8 mouse cellular contexts compared by ENCODE assay signal in the genomic region with DNA sequence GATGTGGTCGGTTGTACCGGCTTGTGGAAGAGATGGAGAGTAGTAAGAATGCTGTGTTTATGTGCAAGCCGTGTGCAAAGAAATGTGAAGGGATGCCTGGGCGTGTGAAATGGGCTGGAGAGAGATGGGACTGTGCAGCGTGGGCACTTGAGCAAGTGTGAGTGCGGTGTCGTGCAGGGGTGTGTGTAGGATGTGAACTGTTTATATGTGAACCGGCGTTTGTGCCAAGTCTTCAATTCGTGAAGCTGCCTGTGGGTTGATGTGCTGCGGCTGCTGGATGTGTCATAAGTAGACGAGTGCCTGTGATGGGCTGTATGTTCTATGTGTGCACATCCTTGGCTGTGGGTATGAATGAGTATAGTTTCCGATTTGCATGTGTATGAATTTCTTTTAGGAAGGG.
DNase-seq lines count a peak whose midpoint lies in the region; ATAC-seq and TF ChIP-seq lines count a peak whose summit lies in the region.

No protein-coding gene starts in this region.

- no peak for DNase-seq in liver, postnatal 0 days
- no peak for DNase-seq in forebrain, embryonic 14.5 days (ENCODE audit: low spot score)
- DNase-seq in left cerebral cortex, adult 2 months (ENCODE audit: extremely low spot score in 1 of 2, low spot score in 2 of 2): peak; percentile 71 to 80
- DNase-seq in right cerebral cortex, adult 2 months (ENCODE audit: low spot score in 2 of 2): peak; percentile 85 to 88
- DNase-seq in cerebellum, postnatal 36 days: no peak
- DNase-seq in spleen, postnatal 10 days (ENCODE audit: low spot score in 2 of 2): no peak

- no peak for TF ChIP-seq CTCF in liver, postnatal 0 days (IDR thresholded peaks at IDR 0.05; ENCODE audit: low read depth)
- no peak for TF ChIP-seq CTCF in left cerebral cortex, adult 2 months (IDR thresholded peaks at IDR 0.05)

- no peaks in the 10 kb centered on the region for H3K9me3 ChIP-seq in liver, embryonic 12.5 days (replicated peaks)
- H3K9me3 ChIP-seq in liver, postnatal 0 days (ENCODE audit: low read length): no peaks in the 10 kb centered on the region
- H3K9me3 ChIP-seq in forebrain, embryonic 14.5 days (replicated peaks; ENCODE audit: control insufficient read depth, low read length): no peaks in the 10 kb centered on the region

- no peak for TF ChIP-seq EP300 in liver, postnatal 0 days (IDR thresholded peaks at IDR 0.05; ENCODE audit: low read depth)

- no peaks in the 10 kb centered on the region for H3K36me3 ChIP-seq in liver, embryonic 12.5 days
- H3K36me3 ChIP-seq in liver, postnatal 0 days (replicated peaks; ENCODE audit: insufficient read depth, low read length): no peaks in the 10 kb centered on the region
- no peaks in the 10 kb centered on the region for H3K36me3 ChIP-seq in forebrain, embryonic 14.5 days (ENCODE audit: control insufficient read depth, insufficient read depth, low read length)

- no peak overlapping the region for H3K9ac ChIP-seq in liver, embryonic 12.5 days
- H3K9ac ChIP-seq in liver, postnatal 0 days (replicated peaks): no peak overlapping the region
- peak overlapping the region; percentile 68 for H3K9ac ChIP-seq in forebrain, embryonic 14.5 days (ENCODE audit: low read length)

- H3K27me3 ChIP-seq in liver, embryonic 12.5 days (replicated peaks): peaks cover 65% of the 10 kb centered on the region
- H3K27me3 ChIP-seq in liver, postnatal 0 days (ENCODE audit: insufficient read depth, low read length): peaks cover 55% of the 10 kb centered on the region
- H3K27me3 ChIP-seq in forebrain, embryonic 14.5 days (replicated peaks; ENCODE audit: control insufficient read depth, insufficient read depth, low read length): peaks cover 9% of the 10 kb centered on the region

- H3K4me2 ChIP-seq in liver, embryonic 12.5 days: peak overlapping the region; percentile 71
- no peak overlapping the region for H3K4me2 ChIP-seq in liver, postnatal 0 days (ENCODE audit: low read depth, low read length)
- peak overlapping the region; percentile 97 for H3K4me2 ChIP-seq in forebrain, embryonic 14.5 days (ENCODE audit: low read length)

- intact Hi-C loops in left cerebral cortex, adult 2 months (cut with DNase I): loop anchor here (1.0 to 5.0 kb wide), 11 partner anchors 19 to 360 kb away; no protein-coding TSS in a partner anchor

- H3K4me1 ChIP-seq in liver, embryonic 12.5 days: peaks cover 12% of the 10 kb centered on the region; the same call in 1 of the 2 replicates
- no peaks in the 10 kb centered on the region for H3K4me1 ChIP-seq in liver, postnatal 0 days (ENCODE audit: insufficient read depth)
- H3K4me1 ChIP-seq in forebrain, embryonic 14.5 days (ENCODE audit: control insufficient read depth, insufficient read depth, low read length): peaks cover 7% of the 10 kb centered on the region; the same call in 1 of the 2 replicates

- peak overlapping the region; percentile 46 for H3K4me3 ChIP-seq in liver, embryonic 12.5 days
- no peak overlapping the region for H3K4me3 ChIP-seq in liver, postnatal 0 days (ENCODE audit: low read depth, low read length)
- H3K4me3 ChIP-seq in forebrain, embryonic 14.5 days (ENCODE audit: low read depth, low read length): peak overlapping the region; percentile 53
- peak overlapping the region; percentile 67 for H3K4me3 ChIP-seq in left cerebral cortex, adult 2 months

- no peak overlapping the region for H3K27ac ChIP-seq in liver, embryonic 12.5 days
- no peak overlapping the region for H3K27ac ChIP-seq in liver, postnatal 0 days (ENCODE audit: low read depth)
- H3K27ac ChIP-seq in forebrain, embryonic 14.5 days (ENCODE audit: low read depth, low read length): 0 out of 2 replicates have a peak overlapping the region, but pooled peaks have one; percentile 55
- no peak overlapping the region for H3K27ac ChIP-seq in left cerebral cortex, adult 2 months

- WGBS in liver, embryonic 12.5 days (ENCODE audit: insufficient replicate concordance): 21% methylated on average over 13 of the region's 13 CpGs
- 22% methylated on average over 13 of the region's 13 CpGs for WGBS in liver, postnatal 0 days (ENCODE audit: insufficient replicate concordance)
- WGBS in forebrain, embryonic 14.5 days: 13% methylated on average over 13 of the region's 13 CpGs

- no peak for ATAC-seq in liver, embryonic 12.5 days
- no peak for ATAC-seq in liver, postnatal 0 days
- ATAC-seq in forebrain, embryonic 14.5 days: no peak
- ATAC-seq in megakaryocyte progenitor cell, adult 5-6 weeks (replicated peaks; ENCODE audit: poor library complexity): no peak

Comparison
In these comparisons a context has a peak if more than half of its experiments do, and no peak if none do; other contexts are left out.
1. DNase-seq: peak in left cerebral cortex, adult 2 months (2 of 2) and right cerebral cortex, adult 2 months (2 of 2); none in liver, postnatal 0 days (single experiment), forebrain, embryonic 14.5 days (single experiment), cerebellum, postnatal 36 days (0 of 2) and spleen, postnatal 10 days (0 of 2).